Mouse (Mus musculus) G1E (cell line): Measurements from ENCODE around the gene Tmem132d. TPM values are rescaled to one million over a fixed set of nuclear protein-coding genes. Genes with fewer than 3 reads are reported as not detected.

Experiments used
- ATAC-seq: 2 replicates; pipeline ENCODE4 v1.8.0; 2016; ENCODE audit warnings: mild to moderate bottlenecking; ENCODE audit not compliant: insufficient number of reproducible peaks, poor library complexity, low FRiP score, severe bottlenecking; ENCODE audit errors: extremely low read depth
- DNase-seq: peaks from one replicate; pipeline ENCODE4 v3.0.0; 2012; ENCODE audit warnings: low spot score
- H3K27me3 ChIP-seq: 2 replicates; pipeline ENCODE4 v1.6.1; 2012; ENCODE audit warnings: mild to moderate bottlenecking, low read length, inconsistent platforms; ENCODE audit not compliant: insufficient read depth
- H3K36me3 ChIP-seq: replicated peaks from 2 replicates; pipeline ENCODE3; 2012; ENCODE audit warnings: mild to moderate bottlenecking, inconsistent platforms
- H3K4me1 ChIP-seq: 2 replicates; pipeline ENCODE4 v1.6.1; 2012; ENCODE audit warnings: low read depth, low read length, inconsistent platforms, mixed read lengths; ENCODE audit not compliant: insufficient read depth
- H3K4me3 ChIP-seq: 2 replicates; pipeline ENCODE4 v1.5.1; 2012; ENCODE audit warnings: low read depth, mild to moderate bottlenecking, inconsistent platforms, low read length, moderate library complexity, mixed read lengths
- H3K9me3 ChIP-seq: replicated peaks from 2 replicates; pipeline ENCODE4 v1.6.1; 2012; ENCODE audit warnings: inconsistent platforms
- CTCF ChIP-seq: IDR thresholded peaks from 2 replicates; pipeline ENCODE4 v1.5.1; 2012; ENCODE audit warnings: low read depth, low read length, inconsistent platforms, mixed read lengths
- GATA1 ChIP-seq: IDR thresholded peaks from 2 replicates; pipeline ENCODE4 v1.6.1; 2012; ENCODE audit warnings: borderline replicate concordance, low read length, inconsistent platforms, mixed read lengths
- GATA2 ChIP-seq: IDR thresholded peaks from 2 replicates; pipeline ENCODE4 v1.6.1; 2012; ENCODE audit warnings: low read depth, low read length, inconsistent platforms, borderline replicate concordance
- POLR2AphosphoS5 ChIP-seq: IDR thresholded peaks from 2 replicates; pipeline ENCODE4 v1.6.1; 2012; ENCODE audit warnings: low read depth, low read length, inconsistent platforms; ENCODE audit not compliant: insufficient replicate concordance
- TAL1 ChIP-seq: conservative IDR thresholded peaks from 2 replicates; pipeline ENCODE4 v1.6.1; 2012; ENCODE audit warnings: low read depth, low read length, inconsistent platforms, mixed read lengths
- polyA plus RNA-seq: library from polyadenylated mRNA; stranded (reverse); fragments of >175 nt; gene quantifications from 2 replicates; pipeline ENCODE4 v1.2.3, GENCODE M21; 2012
- total RNA-seq, 2 experiments: library from RNA; stranded (forward) in 1 of 2; stranded (reverse) in 1 of 2; fragments of 200-1000 nt in 1 of 2; fragments of >200 nt in 1 of 2; fragmentation: Nextera tagmentation in 1 of 2; gene quantifications; 2 replicates each; pipeline ENCODE4 v1.2.3; 2014 to 2017

Gene Tmem132d
- total and polyA plus RNA-seq, 3 experiments, result 0.11 TPM; not detected in 2

DNA sequence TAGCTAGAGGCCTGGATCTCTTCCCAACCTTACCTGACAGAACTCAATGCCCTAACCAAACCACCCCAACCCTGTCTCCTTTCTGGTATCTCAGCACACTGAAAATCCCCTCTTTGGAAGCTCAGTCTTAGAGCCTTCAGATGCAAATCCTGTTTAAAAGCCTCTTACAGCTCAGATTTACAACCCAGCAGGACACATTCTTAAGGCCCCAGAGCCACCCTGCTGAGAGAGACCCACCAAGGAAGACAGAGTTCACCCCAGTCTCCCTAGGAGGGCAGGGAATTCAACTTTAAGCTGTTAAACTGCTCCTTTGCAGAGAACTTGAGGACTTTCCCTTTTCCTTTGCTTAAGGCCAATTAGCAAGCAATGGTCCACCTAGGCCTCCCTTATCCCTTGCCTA lies 199.8 kb downstream of the Tmem132d start:
- no peak for TF ChIP-seq GATA2
- no peak for TF ChIP-seq GATA1
- TF ChIP-seq TAL1, result no peak
- TF ChIP-seq CTCF, result no peak
- TF ChIP-seq POLR2AphosphoS5, result no peak
- H3K4me1 ChIP-seq, result no peaks in the 10 kb centered on the region
- peaks cover 66% of the 10 kb centered on the region for H3K9me3 ChIP-seq
- no peaks in the 10 kb centered on the region for H3K27me3 ChIP-seq
- no peaks in the 10 kb centered on the region for H3K36me3 ChIP-seq
- H3K4me3 ChIP-seq, result no peak overlapping the region
- no peak for ATAC-seq
- no peak for DNase-seq

DNA sequence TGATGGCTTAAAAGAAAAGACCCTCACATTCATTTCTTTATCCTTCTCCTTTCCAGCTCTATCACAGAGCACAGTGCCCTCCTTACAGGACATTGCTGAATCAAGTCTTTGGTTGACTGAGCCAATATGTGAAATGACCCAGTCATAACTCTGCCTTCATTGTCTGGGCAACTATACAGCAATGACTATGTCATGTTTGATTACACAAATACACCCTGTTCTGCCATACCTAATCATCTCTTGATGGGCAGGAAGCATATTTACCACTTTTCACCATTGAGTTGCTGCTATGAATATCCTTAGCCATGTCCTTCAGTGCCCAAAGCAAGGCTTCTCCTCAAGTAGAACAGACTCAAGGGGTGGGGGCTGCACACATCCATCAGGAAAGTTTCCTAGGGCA lies 214.6 kb downstream of the Tmem132d start:
- TF ChIP-seq POLR2AphosphoS5 (no peak), GATA2 (no peak), GATA1 (no peak), TAL1 (no peak), CTCF (no peak)
- Histone ChIP-seq H3K4me1 (no peaks in the 10 kb centered on the region), H3K4me3 (no peak overlapping the region), H3K36me3 (no peaks in the 10 kb centered on the region), H3K9me3 (peaks cover 63% of the 10 kb centered on the region), H3K27me3 (no peaks in the 10 kb centered on the region)
- ATAC-seq (no peak), DNase-seq (no peak)

DNA sequence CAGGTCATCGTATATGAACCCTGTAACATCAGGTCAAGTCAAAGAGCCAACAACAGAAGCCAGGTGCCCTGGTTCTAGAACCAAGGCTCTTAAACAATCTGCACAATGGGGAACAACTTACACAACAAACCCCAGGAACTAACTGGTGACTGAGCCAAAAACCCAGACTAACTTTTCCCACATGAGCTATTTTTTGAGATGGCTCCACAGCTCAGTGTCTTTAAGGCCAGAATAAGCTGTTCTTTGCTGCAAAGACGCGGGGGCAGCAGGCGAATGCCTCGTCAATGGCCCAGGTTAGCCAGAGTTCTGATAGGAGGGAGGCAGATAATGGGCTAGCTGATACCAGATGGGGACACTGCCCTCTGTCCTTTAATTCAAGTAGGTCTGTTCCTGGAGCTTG lies 221.8 kb downstream of the Tmem132d start:
- DNase-seq (no peak), ATAC-seq (no peak)
- TF ChIP-seq POLR2AphosphoS5, result no peak
- no peak for TF ChIP-seq CTCF
- TF ChIP-seq GATA1, result no peak
- TF ChIP-seq TAL1, result no peak
- TF ChIP-seq GATA2, result no peak
- H3K4me3 ChIP-seq, result no peak overlapping the region
- H3K27me3 ChIP-seq, result no peaks in the 10 kb centered on the region
- H3K4me1 ChIP-seq, result no peaks in the 10 kb centered on the region
- H3K9me3 ChIP-seq, result peaks cover 76% of the 10 kb centered on the region
- H3K36me3 ChIP-seq, result no peaks in the 10 kb centered on the region

GRCm38 (mm10) chr5:128205716-128206115 lies 227.2 kb downstream of the Tmem132d start:
- H3K27me3 ChIP-seq, result no peaks in the 10 kb centered on the region
- TF ChIP-seq CTCF, result no peak
- H3K36me3 ChIP-seq, result no peaks in the 10 kb centered on the region
- H3K4me3 ChIP-seq, result no peak overlapping the region
- no peaks in the 10 kb centered on the region for H3K4me1 ChIP-seq
- ATAC-seq, result no peak
- H3K9me3 ChIP-seq, result peaks cover 71% of the 10 kb centered on the region
- no peak for DNase-seq

- H3K9me3 ChIP-seq, result peaks cover 67% of the 10 kb centered on the region
- no peaks in the 10 kb centered on the region for H3K27me3 ChIP-seq
- H3K36me3 ChIP-seq, result no peaks in the 10 kb centered on the region
- DNase-seq (no peak), ATAC-seq (no peak)
- H3K4me3 ChIP-seq, result no peak overlapping the region
- TF ChIP-seq GATA2 (no peak), POLR2AphosphoS5 (no peak), TAL1 (no peak), CTCF (no peak), GATA1 (no peak)
- no peaks in the 10 kb centered on the region for H3K4me1 ChIP-seq
These were observed 228.1 kb downstream of the Tmem132d start for GRCm38 (mm10) chr5:128204685-128205320.

DNA sequence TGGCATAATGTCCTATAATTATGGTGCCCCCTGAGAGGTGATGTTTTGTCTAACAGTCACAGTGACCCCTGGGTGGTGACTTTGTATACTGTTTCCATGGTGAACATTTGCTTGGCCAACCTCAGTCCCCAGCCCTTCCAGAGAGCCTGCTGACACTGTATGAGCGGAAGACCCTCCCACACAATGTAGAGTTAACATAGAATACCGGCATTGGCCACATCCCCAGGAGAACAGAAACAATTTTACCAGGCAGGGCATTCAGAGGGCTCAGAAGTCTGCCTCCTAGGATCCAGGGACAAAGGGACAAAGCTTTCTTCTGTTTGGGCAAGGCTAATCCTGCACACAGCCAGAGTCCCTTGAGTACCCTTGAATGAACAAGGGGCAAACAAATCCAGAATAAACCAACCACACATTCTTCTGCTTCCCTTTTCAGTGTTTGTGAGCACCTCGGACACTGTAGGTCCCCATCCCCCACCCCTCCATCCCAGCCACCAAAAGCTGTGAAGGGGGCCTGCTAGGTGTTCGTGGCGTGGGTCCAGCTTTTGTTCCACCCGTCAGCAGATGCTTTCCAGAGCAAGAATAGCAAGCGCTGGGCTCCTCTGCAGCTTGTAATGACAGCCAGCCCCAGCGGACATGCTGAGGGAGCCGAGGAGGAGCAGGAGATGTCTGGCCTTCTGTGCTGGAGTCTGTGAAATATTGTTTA lies 228.8 kb downstream of the Tmem132d start:
- TF ChIP-seq GATA1 (no peak), POLR2AphosphoS5 (no peak), CTCF (no peak), TAL1 (no peak), GATA2 (no peak)
- no peak for DNase-seq

More for the DNA sequence above, 228.8 kb downstream of the Tmem132d start:
- no peak for ATAC-seq
- Histone ChIP-seq H3K9me3 (peaks cover 65% of the 10 kb centered on the region), H3K27me3 (no peaks in the 10 kb centered on the region), H3K4me1 (no peaks in the 10 kb centered on the region), H3K36me3 (no peaks in the 10 kb centered on the region), H3K4me3 (no peak overlapping the region)
